Mouse (Mus musculus) ES-Bruce4 (cell line): ENCODE results near the gene Dnah17.

Experiments used
- CTCF ChIP-seq: IDR thresholded peaks from one replicate; pipeline ENCODE4 v1.8.1; 2011; ENCODE audit warnings: low read depth, low read length
- POLR2A ChIP-seq: IDR thresholded peaks from one replicate; pipeline ENCODE4 v1.8.1; 2011; ENCODE audit warnings: low read length; ENCODE audit not compliant: insufficient read depth

DNA sequence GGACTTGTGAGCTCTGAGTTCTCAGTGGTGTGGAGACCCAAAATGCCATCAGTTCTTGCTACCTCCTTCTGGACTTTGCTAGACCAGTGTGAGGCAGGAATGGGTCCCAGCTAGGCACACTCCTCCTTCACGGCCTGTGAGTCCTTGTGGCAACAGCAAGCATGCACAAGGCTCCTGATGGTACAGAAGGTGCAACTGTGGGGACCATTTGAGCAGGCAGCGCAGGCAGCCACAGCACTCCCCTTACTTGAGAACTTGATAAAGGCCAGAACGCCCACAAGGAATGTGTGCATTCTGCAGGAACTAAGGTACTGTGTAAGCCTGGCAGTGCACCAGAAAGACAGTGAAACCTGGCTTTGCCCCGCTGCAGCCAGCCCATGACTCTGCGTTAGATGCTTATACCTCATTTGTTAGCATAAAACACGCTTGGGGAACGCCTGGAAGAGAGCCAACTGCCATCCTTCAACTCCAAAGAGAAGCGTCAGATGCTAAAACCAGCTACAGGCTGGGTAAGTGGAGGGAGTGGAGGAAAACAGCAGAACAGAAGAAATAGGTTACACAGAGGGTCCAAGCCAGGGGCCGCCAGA is 19.8 kb upstream of the Dnah17 start:
- TF ChIP-seq POLR2A: no peak
- no peak for TF ChIP-seq CTCF
